Mouse (Mus musculus) right cerebral cortex, postnatal 25 days (tissue): ENCODE results near the gene Kyat3.

Source experiments
- DNase-seq: peaks from one replicate; pipeline ENCODE4 v3.0.0; 2022

Kyat3 gene

DNA sequence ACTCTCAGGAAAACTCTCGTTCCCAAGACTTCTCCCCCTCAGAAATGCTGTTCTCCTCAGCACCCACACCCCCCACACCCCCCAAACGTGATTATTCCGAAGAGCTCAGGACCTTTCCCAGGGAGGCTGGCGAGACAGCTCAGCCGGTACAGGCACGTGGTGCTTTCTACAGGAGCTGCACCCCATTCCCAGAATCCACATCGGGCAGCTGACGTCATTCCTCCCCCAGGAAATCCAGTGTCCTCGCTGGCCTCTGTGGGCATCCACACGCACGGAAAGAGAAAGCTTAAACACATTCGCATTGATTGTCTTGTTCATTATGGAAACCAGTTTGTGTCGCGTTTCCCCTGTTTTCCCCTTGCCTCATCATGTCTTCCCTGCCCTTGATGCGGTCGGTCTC, 48.3 kb downstream of the Kyat3 start:
- DNase-seq, result no peak

DNA sequence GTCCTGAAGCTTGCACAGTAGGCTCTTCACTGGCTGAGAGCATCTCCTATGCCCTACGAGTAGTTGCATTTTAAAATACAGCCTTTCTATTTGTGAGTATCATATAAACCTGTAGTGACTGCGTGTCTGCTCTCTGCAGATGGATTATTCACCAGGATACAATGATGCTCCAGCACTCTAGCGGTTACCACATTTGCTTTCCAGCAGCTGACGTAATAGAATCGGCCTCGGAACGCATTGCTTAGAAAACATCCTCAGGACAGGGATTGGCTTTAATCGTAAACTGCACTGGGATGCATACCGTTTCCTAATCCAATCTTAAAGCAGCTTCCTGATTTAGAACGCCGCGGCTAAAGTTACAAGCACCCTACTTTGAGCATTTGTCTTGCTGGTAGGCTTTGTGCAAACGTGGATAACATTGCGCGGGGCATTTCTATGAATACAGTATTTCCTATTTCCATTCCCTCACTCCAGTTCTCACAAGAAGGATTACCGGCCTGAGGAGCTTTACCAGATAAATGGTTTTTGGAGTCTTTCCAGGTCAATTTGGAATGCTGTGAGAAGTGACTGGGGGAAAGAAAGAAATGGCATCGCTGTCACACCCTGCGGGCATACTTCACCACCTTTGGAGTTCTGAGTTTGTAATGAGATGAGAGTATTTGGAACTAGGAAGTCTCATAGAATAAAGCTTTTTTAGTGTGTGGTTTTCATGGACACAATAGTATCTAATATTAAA, 54.4 kb downstream of the Kyat3 start:
- DNase-seq, result no peak

DNA sequence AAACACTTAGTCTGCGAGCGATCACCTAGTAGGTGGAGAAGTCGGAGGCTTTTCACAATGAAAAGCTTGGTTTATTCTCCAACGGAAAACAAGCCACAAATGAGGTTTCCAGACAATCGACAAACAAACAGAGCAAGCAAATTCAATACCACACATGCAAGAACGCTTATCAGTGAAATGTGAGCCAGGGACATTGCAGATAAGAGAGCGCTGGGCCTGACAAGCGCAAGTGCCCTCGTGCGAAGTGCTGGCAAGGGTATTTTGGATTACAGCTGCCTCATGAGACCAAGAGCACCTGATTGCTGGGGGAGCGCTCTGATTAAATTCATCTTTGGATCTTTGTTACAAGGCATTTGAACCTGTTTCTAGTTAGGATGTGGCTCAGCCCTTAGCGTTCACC, 57.0 kb downstream of the Kyat3 start:
- no peak for DNase-seq

- no peak for DNase-seq
Observed at GRCm38 (mm10) chr3:142758593-142758992, 57.7 kb downstream of the Kyat3 start.

GRCm38 (mm10) chr3:142760356-142760755, 59.5 kb downstream of the Kyat3 start:
- DNase-seq, result no peak

- peak; percentile 90 for DNase-seq
Observed at GRCm38 (mm10) chr3:142764995-142765777, 64.3 kb downstream of the Kyat3 start, which contains the start of gene Gtf2b. Gene Gtf2b, plus strand, starts transcription at chr3:142765045.

DNA sequence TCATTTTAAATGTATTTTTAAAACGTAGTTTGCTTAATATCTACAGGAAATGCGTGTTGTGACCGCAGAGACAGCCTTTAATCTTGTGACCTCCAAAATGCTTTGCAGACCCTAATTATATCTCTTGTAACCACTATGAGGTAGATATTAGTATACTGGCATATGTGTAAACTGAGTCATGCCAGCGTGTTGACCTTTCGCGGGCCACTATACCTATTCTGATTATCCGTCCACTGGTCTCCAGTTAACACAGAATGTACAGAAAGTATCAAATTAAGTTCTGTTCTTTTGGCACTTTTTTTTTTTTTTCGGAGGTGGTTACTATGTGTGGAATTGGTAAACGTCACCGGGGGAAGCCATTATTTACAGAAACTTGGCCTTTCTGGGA, 64.9 kb downstream of the Kyat3 start:
- DNase-seq, result no peak

DNA sequence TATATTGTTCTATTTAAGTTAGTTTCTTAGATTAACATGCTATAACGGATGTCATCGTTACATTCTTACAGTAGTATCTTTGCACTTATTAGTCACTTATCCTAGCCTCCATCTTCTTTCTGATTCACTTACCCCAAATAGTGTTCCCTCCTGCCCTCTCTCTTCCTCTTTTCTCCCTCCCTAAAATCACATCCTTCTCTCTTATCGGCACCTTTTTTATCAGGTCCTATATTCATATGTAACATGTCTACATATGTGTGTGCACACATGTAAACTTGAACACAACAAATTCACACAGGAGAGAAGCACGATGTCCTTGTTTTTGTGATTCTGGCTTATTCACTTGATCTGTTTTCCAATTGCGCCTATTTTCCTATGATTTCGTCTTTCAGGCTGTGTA, 67.6 kb downstream of the Kyat3 start:
- no peak for DNase-seq

DNA sequence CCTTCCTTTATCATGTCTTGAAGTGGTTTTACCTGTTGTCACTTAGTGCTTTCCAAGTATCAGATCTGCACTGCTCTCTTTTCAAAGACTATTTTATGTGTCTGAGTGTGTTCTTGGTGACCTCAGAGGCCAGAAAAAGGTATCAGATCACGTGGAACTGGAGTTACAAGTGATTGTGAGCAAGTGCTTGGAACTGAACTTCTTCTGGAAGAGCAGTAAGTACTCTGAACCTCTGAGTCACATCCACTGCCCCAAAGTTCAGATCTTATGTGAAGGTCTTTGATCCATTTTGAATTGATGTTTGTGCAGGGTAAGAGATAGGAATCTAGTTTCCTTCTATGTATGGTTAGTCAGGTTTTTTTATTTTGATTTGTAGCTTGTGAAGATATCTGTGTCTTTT, 69.7 kb downstream of the Kyat3 start:
- no peak for DNase-seq

- DNase-seq, result no peak
Observed at GRCm38 (mm10) chr3:142773538-142774191, 72.8 kb downstream of the Kyat3 start.

GRCm38 (mm10) chr3:142777227-142777626, 76.4 kb downstream of the Kyat3 start:
- no peak for DNase-seq

DNA sequence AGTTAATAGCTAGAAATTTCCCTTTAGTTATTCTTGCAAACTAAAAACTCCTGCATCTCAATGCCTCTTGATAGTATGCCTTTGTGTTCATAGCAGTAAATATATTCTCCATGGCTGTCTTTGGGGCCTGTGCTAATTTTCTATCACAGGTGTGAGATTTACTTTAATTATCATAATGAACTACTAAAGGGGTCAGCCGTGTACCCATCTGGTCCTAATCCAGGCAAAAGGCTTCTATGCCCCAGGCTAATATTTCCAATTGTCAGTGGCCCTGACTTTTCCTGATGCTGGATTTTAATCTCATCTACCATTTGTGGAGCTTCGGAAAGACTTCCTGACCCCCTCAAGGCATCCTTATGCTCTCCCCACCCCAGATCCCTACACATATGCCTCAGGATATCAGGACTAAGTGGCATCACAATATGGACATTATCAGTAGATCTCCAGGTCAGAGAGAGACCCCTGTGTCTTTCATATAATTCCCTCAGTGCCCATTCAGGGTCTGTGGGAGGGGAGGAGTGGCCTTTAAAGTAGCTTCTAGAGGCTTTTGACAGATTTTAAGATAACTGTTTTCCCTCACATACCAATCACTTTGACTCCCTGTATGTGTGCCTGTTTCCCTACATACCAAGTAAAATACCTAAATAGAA, 85.7 kb downstream of the Kyat3 start:
- DNase-seq, result no peak

- DNase-seq, result peak; percentile 16
Observed at GRCm38 (mm10) chr3:142795587-142795986, 94.7 kb downstream of the Kyat3 start.
